Mouse (Mus musculus): ENCODE measurements around the gene Mast2.

Gene Mast2

GRCm38 (mm10) chr4:116304551-116304950, 159.4 kb downstream of the Mast2 start:
- in situ Hi-C loops (cut with MboI; ENCODE audit: low pct_unique_long_range_greater_than_20kb in 1 of 2, low sequenced_read_pairs in 2 of 2, unreplicated experiment in 1 of 2) = no loop called here

GRCm38 (mm10) chr4:116300878-116301355, 163.1 kb downstream of the Mast2 start:
- in situ Hi-C loops (cut with MboI; ENCODE audit: low pct_unique_long_range_greater_than_20kb in 1 of 2, low sequenced_read_pairs in 2 of 2, unreplicated experiment in 1 of 2) = no loop called here

- in situ Hi-C loops (cut with MboI; ENCODE audit: low pct_unique_long_range_greater_than_20kb in 1 of 2, low sequenced_read_pairs in 2 of 2, unreplicated experiment in 1 of 2) = no loop called here
Observed at GRCm38 (mm10) chr4:116293296-116293695, 170.7 kb downstream of the Mast2 start.

GRCm38 (mm10) chr4:116291561-116291960, 172.4 kb downstream of the Mast2 start:
- in situ Hi-C loops (cut with MboI; ENCODE audit: low pct_unique_long_range_greater_than_20kb in 1 of 2, low sequenced_read_pairs in 2 of 2, unreplicated experiment in 1 of 2) = no loop called here

GRCm38 (mm10) chr4:116282211-116282610, 181.8 kb downstream of the Mast2 start:
- in situ Hi-C loops (cut with MboI; ENCODE audit: low pct_unique_long_range_greater_than_20kb in 1 of 2, low sequenced_read_pairs in 2 of 2, unreplicated experiment in 1 of 2) = no loop called here

GRCm38 (mm10) chr4:116268220-116268619, 195.8 kb downstream of the Mast2 start:
- in situ Hi-C loops (cut with MboI; ENCODE audit: low pct_unique_long_range_greater_than_20kb in 1 of 2, low sequenced_read_pairs in 2 of 2, unreplicated experiment in 1 of 2) = no loop called here

All from mouse embryonic stem cell (cell line).